Mouse (Mus musculus) ES-E14 (cell line): ENCODE measurements around the gene Dync2h1. TPM values are rescaled to one million over a fixed set of nuclear protein-coding genes. Genes with fewer than 3 reads are reported as not detected.
"Not testable (repeated sequence)": the region's sequence is repeated elsewhere in the genome, so short reads cannot be mapped to it uniquely, and the experiment has no call there.

Experiments
- DNase-seq: peaks from one replicate; pipeline ENCODE4 v3.0.0-alpha.2; 2013; ENCODE audit warnings: low read depth, low spot score
- H3K27ac ChIP-seq: 2 replicates; pipeline ENCODE4 v1.5.1; 2012; ENCODE audit warnings: low read depth, mild to moderate bottlenecking, low read length, moderate library complexity, mixed read lengths; ENCODE audit not compliant: poor library complexity, insufficient read depth, severe bottlenecking
- H3K36me3 ChIP-seq: 2 replicates; pipeline ENCODE4 v1.6.1; 2012; ENCODE audit warnings: mild to moderate bottlenecking, low read length, moderate library complexity, mixed read lengths; ENCODE audit not compliant: control insufficient read depth, poor library complexity, insufficient read depth, severe bottlenecking
- H3K4me1 ChIP-seq, 2 experiments: fragments of 150-350 bp in 1 of 2; sonication (generic) in 1 of 2; 2 replicates each; pipeline ENCODE4 v1.6.1; 2012; ENCODE audit warnings: low read length in 2 of 2, mild to moderate bottlenecking in 1 of 2, mixed read lengths in 1 of 2; ENCODE audit not compliant: control insufficient read depth in 2 of 2, insufficient read depth in 2 of 2, poor library complexity in 1 of 2
- H3K4me3 ChIP-seq, 2 experiments: fragments of 150-350 bp in 1 of 2; sonication (generic) in 1 of 2; 2 replicates each; pipeline ENCODE4 v1.5.1; 2012; ENCODE audit warnings: low read length in 2 of 2, low read depth in 1 of 2, mild to moderate bottlenecking in 1 of 2, mixed read lengths in 1 of 2; ENCODE audit not compliant: insufficient read depth in 1 of 2, poor library complexity in 1 of 2, severe bottlenecking in 1 of 2
- H3K9ac ChIP-seq: 2 replicates; pipeline ENCODE4 v1.6.1; 2012; ENCODE audit warnings: low read depth, mild to moderate bottlenecking, low read length, mixed read lengths; ENCODE audit not compliant: poor library complexity, insufficient read depth, severe bottlenecking
- H3K9me3 ChIP-seq: fragments of 150-350 bp; sonication (generic); 2 replicates; pipeline ENCODE4 v1.6.1; 2012; ENCODE audit warnings: low read depth, mild to moderate bottlenecking, low read length; ENCODE audit not compliant: control insufficient read depth, insufficient read depth
- CHD2 ChIP-seq: IDR thresholded peaks from 2 replicates; pipeline ENCODE4 v1.6.1; 2014; ENCODE audit warnings: mild to moderate bottlenecking, low read depth, low read length, inconsistent platforms
- HCFC1 ChIP-seq: IDR thresholded peaks from 2 replicates; pipeline ENCODE4 v1.6.1; 2012; ENCODE audit warnings: low read length, inconsistent platforms, borderline replicate concordance; ENCODE audit not compliant: insufficient read depth
- MAFK ChIP-seq: IDR thresholded peaks from 2 replicates; pipeline ENCODE4 v1.6.1; 2014; ENCODE audit warnings: mild to moderate bottlenecking, low read depth, low read length, inconsistent platforms; ENCODE audit not compliant: insufficient read depth
- ZC3H11A ChIP-seq: IDR thresholded peaks from 2 replicates; pipeline ENCODE4 v1.6.1; 2012; ENCODE audit warnings: low read depth, mild to moderate bottlenecking, inconsistent platforms, low read length, borderline replicate concordance
- ZNF384 ChIP-seq: IDR thresholded peaks from 2 replicates; pipeline ENCODE4 v1.6.1; 2012; ENCODE audit warnings: low read depth, low read length, inconsistent platforms
- in situ Hi-C, 2 experiments: fragments of 600-800 bp; cut with MboI; formaldehyde crosslinking; loops; one replicate each; pipeline ENCODE4 v1.15.1; 2025; ENCODE audit warnings: low sequenced_read_pairs in 2 of 2, inconsistent platforms in 1 of 2; ENCODE audit not compliant: unreplicated experiment in 2 of 2
- total RNA-seq: library from RNA; depleted of rRNA; stranded (reverse); fragments of 300-350 nt; gene quantifications from 2 replicates; pipeline ENCODE4 v1.2.3, GENCODE M21; 2012; rRNA removed

The Dync2h1 gene
- 6.4 and 7.0 TPM in 2 replicates for total RNA-seq

DNA sequence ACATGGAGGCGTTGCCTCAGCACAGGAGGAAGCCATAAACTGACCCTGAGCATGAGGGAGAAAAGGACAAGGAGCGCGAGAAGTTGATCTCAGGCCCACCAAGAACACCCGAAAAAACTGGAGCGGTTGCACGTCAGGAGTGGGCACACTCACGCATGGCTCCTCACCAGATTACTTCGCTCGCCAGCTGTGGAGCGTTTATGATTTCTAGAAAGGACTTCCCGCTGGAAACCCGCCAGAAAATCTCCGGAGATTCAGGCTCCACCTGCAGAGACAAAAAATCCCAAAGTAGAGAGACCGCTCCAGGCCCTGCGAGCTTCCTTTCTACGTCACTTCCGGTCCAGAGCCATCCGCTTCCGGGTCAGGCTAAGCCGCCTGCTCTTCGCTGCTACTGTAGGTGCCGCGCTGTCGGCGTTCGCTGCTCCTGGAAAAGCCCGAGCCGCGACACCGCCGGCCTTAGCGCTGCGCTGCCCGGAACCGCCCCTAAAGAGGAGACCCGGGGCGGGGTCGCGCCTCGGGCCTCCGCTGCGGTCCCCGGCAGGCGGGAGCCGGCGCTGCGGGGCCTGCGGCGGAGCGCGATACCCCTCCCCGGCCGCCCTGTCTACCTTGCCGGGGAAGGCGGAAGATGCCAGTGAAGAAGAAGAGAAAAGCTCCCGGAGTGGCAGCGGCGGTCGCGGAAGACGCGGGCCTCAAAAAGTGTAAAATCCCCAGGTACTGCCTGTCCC is at the start of gene Dync2h1, which contains the start of gene Dcun1d5:
Gene Dync2h1, minus strand, starts transcription at position 275 of the 725 bp plus-strand sequence.
Gene Dcun1d5, plus strand, starts transcription at position 349 of the 725 bp plus-strand sequence.
- in situ Hi-C loops, result no loop called here
- no peaks in the 10 kb centered on the region for H3K9me3 ChIP-seq
- DNase-seq, result peak; percentile 88
- peak within 1 kb of the TSS; percentile 94 for H3K9ac ChIP-seq
- TF ChIP-seq CHD2 (peak; percentile 67; the same call in 1 of the 2 replicates), ZNF384 (no peak), HCFC1 (peak; percentile 75; the same call in 1 of the 2 replicates)
- H3K27ac ChIP-seq, result peak within 1 kb of the TSS; percentile 83
- H3K4me3 ChIP-seq, result peak within 1 kb of the TSS; percentile 81 to 86
- no peaks in the 10 kb centered on the region for H3K36me3 ChIP-seq
- H3K4me1 ChIP-seq, result peaks cover 0 to 2% of the 10 kb centered on the region in 2 experiments; a peak in 1 of 4 replicates

GRCm38 (mm10) chr9:7221460-7221859 is 37.2 kb upstream of the Dync2h1 start:
- Histone ChIP-seq H3K27ac (no peak overlapping the region), H3K4me3 (no peak overlapping the region), H3K36me3 (no peaks in the 10 kb centered on the region), H3K9me3 (no peaks in the 10 kb centered on the region), H3K9ac (no peak overlapping the region), H3K4me1 (no peaks in the 10 kb centered on the region)
- TF ChIP-seq ZC3H11A (no peak), MAFK (no peak), CHD2 (no peak), ZNF384 (no peak), HCFC1 (no peak)
- in situ Hi-C loops, result no loop called here
- no peak for DNase-seq

GRCm38 (mm10) chr9:7221024-7221423 is 36.8 kb upstream of the Dync2h1 start:
- Histone ChIP-seq H3K9me3 (no peaks in the 10 kb centered on the region), H3K9ac (no peak overlapping the region), H3K4me1 (no peaks in the 10 kb centered on the region), H3K36me3 (no peaks in the 10 kb centered on the region), H3K4me3 (no peak overlapping the region), H3K27ac (no peak overlapping the region)
- in situ Hi-C loops, result no loop called here
- no peak for DNase-seq
- TF ChIP-seq CHD2 (no peak), HCFC1 (no peak), MAFK (no peak), ZC3H11A (no peak), ZNF384 (no peak)

- no peaks in the 10 kb centered on the region; the same call in 1 of the 2 replicates for H3K36me3 ChIP-seq
- no peak overlapping the region for H3K27ac ChIP-seq
- no peaks in the 10 kb centered on the region for H3K4me1 ChIP-seq
- no peaks in the 10 kb centered on the region for H3K9me3 ChIP-seq
- no peak overlapping the region for H3K9ac ChIP-seq
- peak; percentile 9 for DNase-seq
- TF ChIP-seq MAFK (no peak), CHD2 (no peak), HCFC1 (no peak), ZC3H11A (no peak), ZNF384 (no peak)
- no peak overlapping the region for H3K4me3 ChIP-seq
- in situ Hi-C loops, result loop anchor here in 1 of 2 experiments (10.0 kb wide), 1 partner anchor 379 kb away; no protein-coding TSS in a partner anchor
Measured at GRCm38 (mm10) chr9:7216240-7216639, 32.0 kb upstream of the Dync2h1 start.

DNA sequence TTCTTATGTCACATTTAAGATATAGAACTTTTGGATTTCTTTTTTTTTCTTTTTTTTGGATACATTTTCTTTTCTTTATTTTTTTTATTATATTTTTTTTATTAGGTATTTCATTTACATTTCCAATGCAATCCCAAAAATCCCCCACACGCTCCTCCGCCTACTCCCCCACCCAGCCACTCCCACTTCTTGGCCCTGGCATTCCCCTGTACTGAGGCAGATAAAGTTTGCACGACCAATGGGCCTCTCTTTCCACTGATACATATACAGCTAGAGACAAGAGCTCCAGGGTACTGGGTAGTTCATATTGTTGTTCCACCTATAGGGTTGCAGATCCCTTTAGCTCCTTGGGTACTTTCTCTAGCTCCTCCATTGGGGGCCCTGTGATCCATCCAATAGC is 6.4 kb upstream of the Dync2h1 start:
- H3K36me3 ChIP-seq, H3K27ac ChIP-seq, H3K4me1 ChIP-seq, H3K9ac ChIP-seq, DNase-seq, in situ Hi-C loops, H3K4me3 ChIP-seq, H3K9me3 ChIP-seq: not testable (repeated sequence)
